Mouse (Mus musculus): ENCODE data around the gene Igfn1.

- TF ChIP-seq POLR2A (IDR thresholded peaks at IDR 0.05; ENCODE audit: borderline replicate concordance, control insufficient read depth, low read depth, low read length): no peak
- no peak for TF ChIP-seq CTCF (IDR thresholded peaks at IDR 0.05; ENCODE audit: control insufficient read depth, insufficient read depth, low read length)
These were observed 59.9 kb downstream of the Igfn1 start for GRCm38 (mm10) chr1:135946247-135946646.
